Mouse (Mus musculus): ENCODE results near the gene Nr1i3. TPM values are rescaled to one million over a fixed set of nuclear protein-coding genes. Genes with fewer than 3 reads are reported as not detected.

Nr1i3 gene
- polyA plus RNA-seq, 1 experiment: not detected

DNA sequence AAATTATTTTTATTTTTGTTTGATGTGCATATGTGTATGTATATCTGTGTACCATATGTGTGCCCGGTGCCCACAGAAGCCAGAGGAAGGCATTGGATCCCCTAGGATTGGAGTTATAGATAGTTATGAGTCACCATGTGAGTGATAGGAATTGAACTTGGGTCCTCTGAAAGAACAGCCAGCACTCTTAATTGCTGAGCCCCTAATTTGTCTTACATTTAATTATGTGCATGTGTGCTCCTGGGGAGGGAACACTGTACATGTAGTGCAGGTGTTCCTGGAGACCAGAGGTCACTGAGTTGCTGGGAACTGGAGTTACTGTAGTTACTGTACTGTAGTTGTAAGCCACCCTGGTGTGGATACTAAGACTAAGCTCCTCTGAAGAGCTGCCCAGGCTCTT lies 13.0 kb upstream of the Nr1i3 start:
- Histone ChIP-seq H3K4me1 (ENCODE audit: control insufficient read depth, insufficient read depth, low read length) (no peaks in the 10 kb centered on the region), H3K27ac (ENCODE audit: insufficient read depth, low read length) (no peak overlapping the region), H3K9ac (ENCODE audit: low read depth, poor library complexity, severe bottlenecking) (no peak overlapping the region), H3K36me3 (ENCODE audit: control insufficient read depth, insufficient read depth, low read length, poor library complexity, severe bottlenecking) (no peaks in the 10 kb centered on the region), H3K27me3 (ENCODE audit: control insufficient read depth, insufficient read depth, low read length, poor library complexity, severe bottlenecking) (no peaks in the 10 kb centered on the region), H3K9me3 (replicated peaks; ENCODE audit: control insufficient read depth, insufficient read depth, low read length, poor library complexity, severe bottlenecking) (no peaks in the 10 kb centered on the region), H3K4me3 (ENCODE audit: low read depth, low read length) (no peak overlapping the region)
- no peak for TF ChIP-seq CTCF (IDR thresholded peaks at IDR 0.05; ENCODE audit: low read depth, low read length)
- no peak for TF ChIP-seq POLR2A (IDR thresholded peaks at IDR 0.05; ENCODE audit: insufficient read depth, low read length)
- TF ChIP-seq EP300 (IDR thresholded peaks at IDR 0.05; ENCODE audit: insufficient read depth, low read depth, low read length): no peak

DNA sequence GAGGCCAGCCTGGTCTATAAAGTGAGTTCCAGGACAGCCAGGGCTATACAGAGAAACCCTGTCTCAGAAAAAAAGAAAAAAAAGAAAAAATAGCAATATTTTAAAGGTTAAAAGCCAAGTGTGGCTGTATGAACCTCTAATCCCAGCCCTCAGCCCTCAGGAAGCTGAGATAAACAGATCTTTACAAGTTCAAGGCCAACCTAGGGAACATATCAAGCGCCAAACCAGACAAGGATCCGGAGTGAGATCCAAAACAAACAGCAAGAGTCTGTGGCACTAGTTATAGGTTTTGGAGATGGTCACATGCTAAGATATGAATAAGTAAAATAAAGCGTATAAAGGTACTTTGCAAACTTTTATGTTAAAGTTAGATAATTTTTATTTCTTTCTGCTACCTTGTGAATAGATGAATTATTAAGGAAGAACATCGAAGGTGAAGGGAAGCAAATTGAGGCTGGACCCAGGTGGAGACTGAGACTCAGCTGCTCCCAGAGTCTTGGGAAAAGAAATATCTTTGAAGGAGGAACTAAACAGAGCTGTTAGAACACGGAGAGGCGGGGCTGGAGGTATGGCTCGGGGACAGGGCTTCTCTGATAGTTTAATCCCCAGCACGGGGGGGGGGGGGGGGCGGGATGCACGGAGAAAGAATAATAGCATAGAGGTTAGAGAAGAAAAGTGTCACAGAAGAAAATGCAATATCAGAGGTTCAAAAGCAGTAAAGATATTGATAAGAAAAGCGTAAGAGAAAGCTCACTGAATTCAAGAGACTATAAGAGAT lies 10.1 kb upstream of the Nr1i3 start:
- TF ChIP-seq POLR2A (IDR thresholded peaks at IDR 0.05; ENCODE audit: insufficient read depth, low read length) (no peak), CTCF (IDR thresholded peaks at IDR 0.05; ENCODE audit: low read depth, low read length) (no peak), EP300 (IDR thresholded peaks at IDR 0.05; ENCODE audit: insufficient read depth, low read depth, low read length) (no peak)
- Histone ChIP-seq H3K36me3 (ENCODE audit: control insufficient read depth, insufficient read depth, low read length, poor library complexity, severe bottlenecking) (no peaks in the 10 kb centered on the region), H3K4me3 (ENCODE audit: low read depth, low read length) (no peak overlapping the region)

DNA sequence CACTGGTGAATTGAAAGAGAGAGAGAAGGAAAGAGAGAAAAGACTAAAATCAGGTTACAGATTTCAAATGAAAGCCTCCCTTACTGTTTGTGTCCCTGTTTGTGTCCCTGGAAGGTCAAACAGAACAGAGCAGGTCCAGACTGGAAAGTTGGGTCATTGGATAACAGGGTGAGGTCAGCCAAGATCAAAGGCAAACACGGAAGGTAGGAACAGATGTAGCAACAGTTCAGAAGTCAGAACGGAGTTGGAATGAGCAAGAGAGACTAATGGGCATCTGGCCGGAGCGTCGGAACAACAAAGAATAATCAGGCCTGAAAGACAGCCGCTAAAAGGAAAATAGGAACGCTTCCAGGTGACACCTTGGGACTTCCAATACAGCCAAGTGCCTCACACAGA lies 9.5 kb upstream of the Nr1i3 start:
- TF ChIP-seq POLR2A (IDR thresholded peaks at IDR 0.05; ENCODE audit: insufficient read depth, low read length) (no peak), CTCF (IDR thresholded peaks at IDR 0.05; ENCODE audit: low read depth, low read length) (no peak), EP300 (IDR thresholded peaks at IDR 0.05; ENCODE audit: insufficient read depth, low read depth, low read length) (no peak)
- H3K27me3 ChIP-seq (ENCODE audit: control insufficient read depth, insufficient read depth, low read length, poor library complexity, severe bottlenecking): no peaks in the 10 kb centered on the region
- H3K9me3 ChIP-seq (replicated peaks; ENCODE audit: control insufficient read depth, insufficient read depth, low read length, poor library complexity, severe bottlenecking): no peaks in the 10 kb centered on the region

More for the DNA sequence above, 10.1 kb upstream of the Nr1i3 start:
- no peak overlapping the region for H3K9ac ChIP-seq (ENCODE audit: low read depth, poor library complexity, severe bottlenecking)
- no peaks in the 10 kb centered on the region for H3K4me1 ChIP-seq (ENCODE audit: control insufficient read depth, insufficient read depth, low read length)
- no peaks in the 10 kb centered on the region for H3K27me3 ChIP-seq (ENCODE audit: control insufficient read depth, insufficient read depth, low read length, poor library complexity, severe bottlenecking)
- H3K9me3 ChIP-seq (replicated peaks; ENCODE audit: control insufficient read depth, insufficient read depth, low read length, poor library complexity, severe bottlenecking): no peaks in the 10 kb centered on the region
- H3K27ac ChIP-seq (ENCODE audit: insufficient read depth, low read length): no peak overlapping the region

DNA sequence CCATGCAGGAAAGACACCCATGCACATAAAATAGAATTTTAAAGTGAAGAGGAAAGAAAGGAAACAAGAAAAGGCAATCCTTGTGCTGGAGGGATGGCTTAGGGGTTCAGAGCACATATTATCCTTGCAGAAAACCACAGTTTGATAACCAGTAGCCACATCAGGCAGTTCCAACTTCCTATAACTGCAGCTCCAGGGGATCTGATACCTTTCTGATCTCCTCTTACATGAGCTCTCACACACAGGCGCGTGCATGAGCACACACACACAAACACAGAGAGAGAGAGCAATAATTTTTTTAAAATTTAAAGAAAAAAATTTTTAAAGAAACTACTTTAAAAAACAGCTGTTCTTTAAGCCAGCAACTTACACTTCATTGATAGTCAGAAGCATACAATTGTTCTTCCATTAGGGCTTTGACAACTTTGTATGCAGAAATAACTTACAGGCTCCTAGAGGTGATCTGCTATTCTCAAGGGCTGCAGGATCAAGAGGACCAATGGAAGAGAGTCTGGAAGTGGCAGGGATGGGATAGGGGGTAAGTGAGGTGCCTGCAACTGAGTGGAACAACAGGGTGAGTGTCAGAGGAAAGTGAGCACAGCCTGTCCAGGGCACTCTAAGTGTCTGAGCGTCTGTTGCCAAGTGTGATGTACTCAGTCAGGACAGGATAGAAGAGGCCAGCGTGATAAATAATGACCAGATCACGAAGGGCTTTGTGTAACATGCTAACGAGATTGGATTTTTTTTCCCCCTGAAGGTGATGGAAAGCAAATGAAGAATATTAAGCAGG lies 7.9 kb upstream of the Nr1i3 start:
- Histone ChIP-seq H3K4me1 (ENCODE audit: control insufficient read depth, insufficient read depth, low read length) (no peaks in the 10 kb centered on the region), H3K9ac (ENCODE audit: low read depth, poor library complexity, severe bottlenecking) (no peak overlapping the region), H3K27ac (ENCODE audit: insufficient read depth, low read length) (no peak overlapping the region), H3K9me3 (replicated peaks; ENCODE audit: control insufficient read depth, insufficient read depth, low read length, poor library complexity, severe bottlenecking) (no peaks in the 10 kb centered on the region), H3K4me3 (ENCODE audit: low read depth, low read length) (no peak overlapping the region), H3K36me3 (ENCODE audit: control insufficient read depth, insufficient read depth, low read length, poor library complexity, severe bottlenecking) (no peaks in the 10 kb centered on the region), H3K27me3 (ENCODE audit: control insufficient read depth, insufficient read depth, low read length, poor library complexity, severe bottlenecking) (no peaks in the 10 kb centered on the region)
- TF ChIP-seq CTCF (IDR thresholded peaks at IDR 0.05; ENCODE audit: low read depth, low read length) (no peak), POLR2A (IDR thresholded peaks at IDR 0.05; ENCODE audit: insufficient read depth, low read length) (no peak), EP300 (IDR thresholded peaks at IDR 0.05; ENCODE audit: insufficient read depth, low read depth, low read length) (no peak)

More for the DNA sequence above, 9.5 kb upstream of the Nr1i3 start:
- Histone ChIP-seq H3K4me3 (ENCODE audit: low read depth, low read length) (no peak overlapping the region), H3K9ac (ENCODE audit: low read depth, poor library complexity, severe bottlenecking) (no peak overlapping the region), H3K27ac (ENCODE audit: insufficient read depth, low read length) (no peak overlapping the region), H3K4me1 (ENCODE audit: control insufficient read depth, insufficient read depth, low read length) (no peaks in the 10 kb centered on the region), H3K36me3 (ENCODE audit: control insufficient read depth, insufficient read depth, low read length, poor library complexity, severe bottlenecking) (no peaks in the 10 kb centered on the region)

DNA sequence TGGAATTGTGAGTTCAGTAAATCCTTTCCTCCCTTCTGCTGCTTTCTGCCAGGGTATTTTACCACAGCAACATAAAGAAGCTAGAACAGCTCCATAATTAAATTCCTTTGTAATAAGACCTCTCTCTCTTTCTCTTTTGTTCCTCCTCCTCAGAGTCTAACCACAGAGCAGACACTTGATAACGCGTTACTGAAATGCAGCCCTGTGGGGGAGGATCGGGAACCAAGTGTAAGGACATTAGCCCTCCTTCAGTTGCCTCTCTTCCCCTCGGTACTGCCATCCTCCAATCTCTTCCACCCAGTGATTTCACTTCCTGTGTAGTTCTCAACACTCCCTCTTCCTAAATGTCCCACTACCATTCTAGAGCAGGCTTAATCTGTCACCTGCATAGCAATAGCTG lies 4.4 kb upstream of the Nr1i3 start:
- Histone ChIP-seq H3K27me3 (ENCODE audit: control insufficient read depth, insufficient read depth, low read length, poor library complexity, severe bottlenecking) (no peaks in the 10 kb centered on the region), H3K9ac (ENCODE audit: low read depth, poor library complexity, severe bottlenecking) (no peak overlapping the region), H3K27ac (ENCODE audit: insufficient read depth, low read length) (no peak overlapping the region), H3K36me3 (ENCODE audit: control insufficient read depth, insufficient read depth, low read length, poor library complexity, severe bottlenecking) (no peaks in the 10 kb centered on the region), H3K4me1 (ENCODE audit: control insufficient read depth, insufficient read depth, low read length) (no peaks in the 10 kb centered on the region), H3K4me3 (ENCODE audit: low read depth, low read length) (no peak overlapping the region), H3K9me3 (replicated peaks; ENCODE audit: control insufficient read depth, insufficient read depth, low read length, poor library complexity, severe bottlenecking) (no peaks in the 10 kb centered on the region)
- TF ChIP-seq EP300 (IDR thresholded peaks at IDR 0.05; ENCODE audit: insufficient read depth, low read depth, low read length) (no peak), CTCF (IDR thresholded peaks at IDR 0.05; ENCODE audit: low read depth, low read length) (no peak), POLR2A (IDR thresholded peaks at IDR 0.05; ENCODE audit: insufficient read depth, low read length) (no peak)

DNA sequence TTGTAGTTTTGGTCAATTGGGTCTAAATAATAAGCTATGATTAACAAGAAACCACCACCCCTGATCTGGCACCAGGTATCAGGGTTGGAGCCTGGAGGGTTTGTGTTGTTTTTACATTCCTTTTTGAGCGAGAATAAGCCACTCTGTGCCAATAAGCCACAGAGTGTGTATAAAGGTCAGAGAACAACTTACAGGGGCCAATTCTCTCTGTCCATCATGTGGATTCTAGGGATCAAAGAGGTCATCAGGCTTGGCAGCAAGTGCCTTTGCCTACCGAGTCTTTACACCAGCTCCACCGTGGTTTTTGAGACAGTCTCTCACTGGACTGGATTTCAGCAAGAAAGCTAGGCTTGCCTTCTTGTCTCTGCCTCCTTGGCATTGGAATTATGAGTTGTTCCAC lies 916 bp upstream of the Nr1i3 start:
- no peaks in the 10 kb centered on the region for H3K27me3 ChIP-seq (ENCODE audit: control insufficient read depth, insufficient read depth, low read length, poor library complexity, severe bottlenecking)
- H3K4me3 ChIP-seq (ENCODE audit: low read depth, low read length): no peak overlapping the region
- H3K9me3 ChIP-seq (replicated peaks; ENCODE audit: control insufficient read depth, insufficient read depth, low read length, poor library complexity, severe bottlenecking): no peaks in the 10 kb centered on the region
- H3K36me3 ChIP-seq (ENCODE audit: control insufficient read depth, insufficient read depth, low read length, poor library complexity, severe bottlenecking): no peaks in the 10 kb centered on the region
- H3K4me1 ChIP-seq (ENCODE audit: control insufficient read depth, insufficient read depth, low read length): no peaks in the 10 kb centered on the region
- no peak for TF ChIP-seq CTCF (IDR thresholded peaks at IDR 0.05; ENCODE audit: low read depth, low read length)
- TF ChIP-seq POLR2A (IDR thresholded peaks at IDR 0.05; ENCODE audit: insufficient read depth, low read length): no peak
- no peak for TF ChIP-seq EP300 (IDR thresholded peaks at IDR 0.05; ENCODE audit: insufficient read depth, low read depth, low read length)
- H3K27ac ChIP-seq (ENCODE audit: insufficient read depth, low read length): no peak overlapping the region
- H3K9ac ChIP-seq (ENCODE audit: low read depth, poor library complexity, severe bottlenecking): no peak overlapping the region
